Mouse (Mus musculus) layer of hippocampus, postnatal 36 days (tissue): ENCODE results near the gene Apobr. TPM values are rescaled to one million over a fixed set of nuclear protein-coding genes. Genes with fewer than 3 reads are reported as not detected.

Experiments
- microRNA-seq, 2 experiments: library from miRNA; unstranded; fragments of <30 nt; microRNA quantifications; one replicate each; pipeline ENCODE4 v1.2.0; 2021
- total RNA-seq, 2 experiments: library from RNA; stranded (reverse); gene quantifications; 2 replicates each; pipeline ENCODE4 v1.2.3; 2021

Gene Apobr
- total RNA-seq, 2 experiments from 2014 or later: 0.40 to 0.42 TPM

Small RNA genes lying within 50 kb of the gene (microRNA-seq; reads per million reads assigned to microRNA genes)
- gene Mir7059: 5.4 to 6.3 reads per million in 2 experiments

Other genes starting within 250 kb of the Apobr start
- 1 to 10 TPM; 1.5 to 1.6 TPM for gene Lat, start 215.4 kb upstream of the Apobr start, total RNA-seq
- gene Spns1, start 207.5 kb upstream of the Apobr start, total RNA-seq: 10 to 100 TPM; 80.8 to 94.4 TPM
- gene Nfatc2ip, start 188.2 kb upstream of the Apobr start, total RNA-seq: 1 to 10 TPM; 6.3 to 6.6 TPM
- gene Cd19, start 170.1 kb upstream of the Apobr start, total RNA-seq: not detected
- gene Rabep2, start 156.2 kb upstream of the Apobr start, total RNA-seq: 10 to 100 TPM; 13.4 to 17.5 TPM
- under 1 TPM; 0.55 to 0.63 TPM for gene Atp2a1, start 121.8 kb upstream of the Apobr start, total RNA-seq
- gene Sh2b1, start 109.5 kb upstream of the Apobr start, total RNA-seq: 10 to 100 TPM; 72.5 to 73.2 TPM
- 10 to 100 TPM; 88.9 to 94.0 TPM for gene Tufm, start 97.6 kb upstream of the Apobr start, total RNA-seq
- 100 to 1,000 TPM; 113 to 134 TPM for gene Atxn2l, start 81.5 kb upstream of the Apobr start, total RNA-seq
- gene Eif3c, start 18.5 kb upstream of the Apobr start, total RNA-seq: 100 to 1,000 TPM; 172 to 177 TPM
- 10 to 100 TPM; 28.3 to 32.9 TPM for gene Cln3, start 875 bp downstream of the Apobr start, total RNA-seq
- not detected for gene Il27, start 10.0 kb downstream of the Apobr start, total RNA-seq
- gene Nupr1, start 45.9 kb downstream of the Apobr start, total RNA-seq: 1 to 10 TPM; 7.5 to 7.9 TPM
- gene Sgf29, start 64.4 kb downstream of the Apobr start, total RNA-seq: 10 to 100 TPM; 25.6 to 30.3 TPM
- gene Sult1a1, start 91.5 kb downstream of the Apobr start, total RNA-seq: 10 to 100 TPM in 1 of 2 experiments, 1 to 10 TPM in 1; 6.3 to 11.2 TPM
- gene Bola2, start 110.5 kb downstream of the Apobr start, total RNA-seq: 100 to 1,000 TPM in 1 of 2 experiments, 10 to 100 TPM in 1; 98.8 to 109 TPM
- 10 to 100 TPM; 16.2 to 16.4 TPM for gene Slx1b, start 110.8 kb downstream of the Apobr start, total RNA-seq
- gene Coro1a, start 122.8 kb downstream of the Apobr start, total RNA-seq: 100 to 1,000 TPM; 114 to 121 TPM
- 100 to 1,000 TPM; 144 to 146 TPM for gene Mapk3, start 174.7 kb downstream of the Apobr start, total RNA-seq
- gene Gdpd3, start 181.4 kb downstream of the Apobr start, total RNA-seq: 1 to 10 TPM; 2.5 to 5.1 TPM
- gene Ypel3, start 192.0 kb downstream of the Apobr start, total RNA-seq: 100 to 1,000 TPM; 278 to 291 TPM
- gene Tbx6, start 196.5 kb downstream of the Apobr start, total RNA-seq: 1 to 10 TPM in 1 of 2 experiments, under 1 TPM in 1; 0.75 to 1.1 TPM
- 10 to 100 TPM; 54.3 to 59.5 TPM for gene Ppp4c, start 207.6 kb downstream of the Apobr start, total RNA-seq
- gene Fam57b, start 212.7 kb downstream of the Apobr start, total RNA-seq: 10 to 100 TPM; 75.1 to 83.3 TPM
- not detected for gene 4930451I11Rik, start 246.7 kb downstream of the Apobr start, total RNA-seq